Mouse (Mus musculus) right cerebral cortex, adult 2 months (tissue): ENCODE measurements at regions not wholly inside any gene's neighbourhood (a gene's known extent, or its start where the extent isn't known, plus 50 kb on each side); places are given as distances from the start of the nearest gene placed in this dataset.

Experiments used
- DNase-seq, 2 experiments: peaks; one replicate each; pipeline ENCODE4 v3.0.0; 2021 to 2022; ENCODE audit warnings: low spot score in 2 of 2

DNA sequence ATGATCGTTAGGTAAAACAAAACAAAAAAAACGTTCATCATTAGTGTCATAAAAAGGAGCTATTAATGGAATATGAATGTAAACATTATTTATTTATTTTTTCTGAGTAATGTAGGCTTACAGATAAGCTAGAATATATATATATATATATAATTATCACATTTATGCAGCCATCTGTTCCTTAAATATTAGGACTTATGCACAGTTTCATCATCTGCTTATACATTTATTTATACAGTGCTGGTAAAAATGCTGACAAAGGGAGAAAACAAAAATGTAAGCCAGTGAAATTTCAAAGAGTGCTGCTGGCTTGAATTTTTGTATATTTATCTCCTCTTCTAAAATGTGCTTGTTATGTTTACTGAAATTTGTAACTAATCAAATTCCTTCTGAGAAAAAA is 4841.7 kb upstream of the Gm7489 start:
- no peak for DNase-seq

DNA sequence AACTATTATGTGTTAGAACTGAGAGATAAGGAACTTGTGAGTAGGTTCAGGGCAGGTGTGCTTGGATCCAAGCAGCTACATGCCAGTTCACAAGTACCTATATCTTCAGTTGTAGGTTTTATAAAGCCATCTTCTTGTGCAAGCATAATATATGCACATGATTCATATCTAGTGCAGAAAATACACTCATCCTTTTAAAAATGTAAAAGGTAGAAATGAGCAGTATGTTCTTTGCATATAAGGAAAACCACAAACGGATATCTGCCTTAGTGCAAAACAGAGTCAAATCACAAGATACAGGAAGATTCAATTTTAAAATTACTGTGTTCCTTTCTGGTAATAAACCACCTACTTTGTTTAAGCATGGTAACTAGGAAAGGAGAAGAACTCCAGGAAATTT is 4819.6 kb upstream of the Gm7489 start:
- DNase-seq: no peak

DNA sequence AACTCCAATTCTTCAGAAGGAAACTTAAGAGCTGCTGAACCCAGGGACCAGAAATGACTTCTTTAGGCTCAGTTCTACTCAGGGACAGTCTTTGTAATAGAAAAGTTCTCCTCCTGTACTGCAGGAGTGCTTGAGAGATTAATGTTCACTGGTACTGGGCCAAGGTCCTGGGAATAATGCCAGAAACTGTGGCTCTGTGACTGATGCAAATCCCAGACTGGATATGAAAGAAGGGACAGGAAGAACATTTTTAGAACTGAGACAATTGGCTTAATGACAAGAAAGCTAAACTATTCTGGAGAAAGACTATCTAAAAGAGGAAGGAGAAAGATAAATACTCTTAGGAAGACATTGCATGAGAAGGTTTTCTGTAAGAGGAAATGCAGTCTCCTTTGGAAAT is 4818.8 kb upstream of the Gm7489 start:
- peak; percentile 33 to 56 for DNase-seq

GRCm38 (mm10) chr15:49066367-49066766 is 4818.3 kb upstream of the Gm7489 start:
- DNase-seq: no peak
